Mouse (Mus musculus) forebrain, embryonic 11.5 days (tissue): ENCODE results near the gene Sap30. TPM values are rescaled to one million over a fixed set of nuclear protein-coding genes. Genes with fewer than 3 reads are reported as not detected.

ENCODE experiments used
- ATAC-seq: fragments of 200-750 bp; cut with Nextera tagmentation; replicated peaks from 2 replicates; pipeline ENCODE4 v1.8.0; 2017; ENCODE audit warnings: moderate TSS enrichment; ENCODE audit not compliant: low FRiP score
- DNase-seq: peaks from one replicate; pipeline ENCODE4 v3.0.0-alpha.2; 2017; ENCODE audit warnings: low spot score
- H3K27ac ChIP-seq: fragments of 300-500 bp; sonication (generic); 2 replicates; pipeline ENCODE4 v1.5.1; 2014; ENCODE audit warnings: low read depth, low read length
- H3K27me3 ChIP-seq: fragments of 300-500 bp; sonication (generic); 2 replicates; pipeline ENCODE4 v1.6.1; 2014; ENCODE audit warnings: mild to moderate bottlenecking, low read length, mixed read lengths; ENCODE audit not compliant: control insufficient read depth, insufficient read depth
- H3K36me3 ChIP-seq: fragments of 300-500 bp; sonication (generic); 2 replicates; pipeline ENCODE4 v1.6.1; 2014; ENCODE audit warnings: mild to moderate bottlenecking, low read length, moderate library complexity, mixed read lengths; ENCODE audit not compliant: control insufficient read depth, insufficient read depth
- H3K4me1 ChIP-seq: fragments of 300-500 bp; sonication (generic); replicated peaks from 2 replicates; pipeline ENCODE4 v1.6.1; 2014; ENCODE audit warnings: low read length, mixed read lengths; ENCODE audit not compliant: control insufficient read depth, insufficient read depth
- H3K4me2 ChIP-seq: fragments of 300-500 bp; sonication (generic); 2 replicates; pipeline ENCODE4 v1.6.1; 2014; ENCODE audit warnings: low read depth, mild to moderate bottlenecking, low read length, moderate library complexity, mixed read lengths; ENCODE audit not compliant: severe bottlenecking
- H3K4me3 ChIP-seq: fragments of 300-500 bp; sonication (generic); 2 replicates; pipeline ENCODE4 v1.5.1; 2014; ENCODE audit warnings: low read depth, low read length
- H3K9ac ChIP-seq: fragments of 300-500 bp; sonication (generic); 2 replicates; pipeline ENCODE4 v1.6.1; 2014; ENCODE audit warnings: low read length
- H3K9me3 ChIP-seq: fragments of 300-500 bp; sonication (generic); 2 replicates; pipeline ENCODE4 v1.6.1; 2016; ENCODE audit warnings: low read length, mixed read lengths; ENCODE audit not compliant: control insufficient read depth
- WGBS: fragments of 180-500 bp; shearing (Covaris S2); extraction: QIAGEN DNeasy Blood & Tissue Kit; methylation state at CpG from one replicate; pipeline ENCODE4 v1.1.7; 2014; 5-methylcytosine and 5-hydroxymethylcytosine counted together
- polyA plus RNA-seq: library from polyadenylated mRNA; unstranded; fragments of >200 nt; fragmentation: Nextera tagmentation; extraction: Ambion mirVana; gene quantifications from 2 replicates; pipeline ENCODE4 v1.2.1, GENCODE M21; 2014

Sap30 gene
- polyA plus RNA-seq, 1 experiment from 2014 or later, result 131 TPM

- DNase-seq, result no peak
- no peak overlapping the region for H3K4me3 ChIP-seq
- H3K9me3 ChIP-seq, result no peaks in the 10 kb centered on the region
- ATAC-seq, result no peak
- no peak overlapping the region for H3K27ac ChIP-seq
- H3K4me1 ChIP-seq, result no peaks in the 10 kb centered on the region
- 93% methylated on average over 4 of the region's 4 CpGs for WGBS
- H3K27me3 ChIP-seq, result no peaks in the 10 kb centered on the region
- no peak overlapping the region for H3K9ac ChIP-seq
- no peak overlapping the region for H3K4me2 ChIP-seq
- H3K36me3 ChIP-seq, result no peaks in the 10 kb centered on the region
Measured at GRCm38 (mm10) chr8:57441131-57441530, 46.5 kb downstream of the Sap30 start.

DNA sequence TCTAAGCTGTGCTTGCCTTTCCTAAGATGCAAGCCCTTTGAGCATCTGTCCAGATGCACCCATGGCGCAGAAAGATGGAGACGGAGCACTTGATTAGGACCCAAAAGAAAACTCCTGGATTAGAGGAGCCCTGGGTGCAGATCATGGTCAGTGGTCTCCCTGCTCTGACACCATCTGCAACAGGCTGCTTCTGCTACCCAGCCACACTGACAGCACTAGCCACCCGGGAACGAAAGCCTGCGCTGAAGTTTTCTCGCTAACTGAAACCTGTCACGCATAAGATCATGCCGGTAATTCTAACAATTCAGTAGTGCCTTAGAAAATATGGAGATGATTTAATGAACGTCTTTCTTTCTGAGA, 51.2 kb downstream of the Sap30 start:
- Histone ChIP-seq H3K27ac (no peak overlapping the region), H3K4me3 (no peak overlapping the region), H3K27me3 (no peaks in the 10 kb centered on the region), H3K4me2 (no peak overlapping the region), H3K9me3 (no peaks in the 10 kb centered on the region), H3K4me1 (no peaks in the 10 kb centered on the region), H3K36me3 (no peaks in the 10 kb centered on the region), H3K9ac (no peak overlapping the region)
- no peak for ATAC-seq
- no peak for DNase-seq
- 89% methylated on average over 9 of the region's 9 CpGs for WGBS

DNA sequence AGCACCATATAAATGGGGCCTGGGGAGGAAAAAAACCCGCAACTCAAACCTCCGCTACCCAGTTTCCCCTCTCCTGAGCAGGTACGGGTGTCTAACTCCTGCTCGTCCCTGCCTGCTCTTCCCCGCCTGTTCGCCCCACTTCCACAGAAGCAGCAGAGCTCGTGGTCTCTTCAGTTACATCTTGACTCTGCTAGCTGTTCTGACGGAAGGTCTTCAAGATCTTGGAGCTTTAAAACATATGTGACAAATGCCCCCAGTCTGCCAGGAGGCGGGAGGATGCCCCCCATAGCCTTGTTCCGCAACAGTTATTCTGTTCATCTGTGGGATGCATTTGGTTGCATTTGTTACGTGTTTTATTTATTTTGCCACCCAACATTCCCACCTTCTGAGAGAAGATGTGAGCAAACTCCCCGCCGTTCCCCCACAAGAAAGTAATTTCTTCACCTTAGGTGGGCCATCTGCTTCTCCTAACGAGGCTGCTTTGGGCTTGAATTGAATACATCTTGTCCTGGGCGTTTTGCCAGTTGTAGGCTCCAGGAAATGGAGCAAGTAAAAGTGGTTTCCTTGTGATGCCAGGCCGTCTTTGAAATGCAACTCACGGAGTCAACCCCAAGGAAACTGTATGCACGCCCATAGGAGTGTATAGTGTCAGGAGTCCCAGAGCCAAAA, 51.8 kb downstream of the Sap30 start:
- Histone ChIP-seq H3K4me2 (no peak overlapping the region), H3K4me3 (no peak overlapping the region), H3K4me1 (no peaks in the 10 kb centered on the region), H3K27ac (no peak overlapping the region), H3K9me3 (no peaks in the 10 kb centered on the region), H3K36me3 (no peaks in the 10 kb centered on the region), H3K9ac (no peak overlapping the region), H3K27me3 (no peaks in the 10 kb centered on the region)
- no peak for DNase-seq
- ATAC-seq, result no peak
- WGBS, result 68% methylated on average over 18 of the region's 18 CpGs

- Histone ChIP-seq H3K9me3 (no peaks in the 10 kb centered on the region), H3K27ac (no peak overlapping the region), H3K9ac (no peak overlapping the region), H3K4me1 (no peaks in the 10 kb centered on the region; the same call in 1 of the 2 replicates), H3K4me2 (no peak overlapping the region), H3K4me3 (no peak overlapping the region), H3K27me3 (no peaks in the 10 kb centered on the region), H3K36me3 (no peaks in the 10 kb centered on the region)
- 94% methylated on average over 5 of the region's 5 CpGs for WGBS
- no peak for ATAC-seq
- DNase-seq, result no peak
Measured at GRCm38 (mm10) chr8:57432802-57433201, 54.9 kb downstream of the Sap30 start.

Other genes starting within 250 kb of the Sap30 start
- not detected in 2 replicates for gene Hand2, start 166.9 kb downstream of the Sap30 start, polyA plus RNA-seq
- gene Scrg1, start 31.9 kb downstream of the Sap30 start, polyA plus RNA-seq, result not detected in 2 replicates
- 626 and 749 TPM in 2 replicates for gene Hmgb2, start 24.0 kb upstream of the Sap30 start, polyA plus RNA-seq
- gene Galnt7, start 165.2 kb upstream of the Sap30 start, polyA plus RNA-seq, result 19.5 and 19.6 TPM in 2 replicates